Mouse (Mus musculus): ENCODE data around the gene Arhgap31.
A peak's percentile ranks its signal among the peaks of the same experiment; 100 is the strongest.

The Arhgap31 gene

GRCm38 (mm10) chr16:38648783-38649430 lies 64.2 kb downstream of the Arhgap31 start:
- DNase-seq, result no peak

DNA sequence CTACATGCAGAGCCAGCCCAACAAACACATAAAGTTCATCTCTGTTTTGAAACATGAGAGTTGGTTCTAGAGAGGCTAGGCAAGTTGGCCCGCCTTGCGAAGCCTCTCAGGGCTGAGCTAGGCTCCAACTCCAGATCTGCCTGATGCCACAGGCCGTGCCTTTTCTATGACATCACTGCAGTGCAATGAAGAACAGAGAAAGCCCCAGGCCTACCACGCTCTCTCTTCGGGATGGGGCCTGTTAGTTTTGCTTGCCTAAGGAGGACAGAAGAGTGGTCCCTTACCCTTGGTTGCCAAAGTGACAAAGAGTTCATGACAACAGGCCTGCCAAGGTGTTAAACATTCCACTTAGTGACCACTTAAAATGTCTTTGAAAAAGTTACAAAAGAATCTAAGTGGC lies 64.9 kb downstream of the Arhgap31 start:
- no peak for DNase-seq

- DNase-seq, result no peak
These were observed 68.6 kb downstream of the Arhgap31 start for GRCm38 (mm10) chr16:38644455-38644854.

DNA sequence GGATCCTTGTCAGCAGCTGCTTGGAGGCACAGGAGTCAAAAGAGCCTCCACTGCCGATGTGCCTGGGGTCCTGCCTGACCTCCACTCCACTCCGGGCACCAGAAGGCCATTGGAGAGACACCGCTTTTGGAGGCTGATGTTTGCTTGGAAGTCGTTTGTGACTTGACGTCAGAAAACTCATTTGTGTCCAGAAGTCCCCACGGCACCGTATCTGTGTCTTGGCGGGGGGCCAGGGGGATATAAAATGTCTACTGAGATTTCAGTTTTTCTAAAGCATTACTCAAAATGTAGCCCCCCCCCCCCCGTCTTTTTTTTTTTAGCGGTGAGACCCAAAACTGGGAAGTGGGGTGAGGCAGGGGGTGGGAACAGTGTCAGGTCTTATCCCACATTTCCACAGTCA lies 76.0 kb downstream of the Arhgap31 start:
- no peak for DNase-seq

DNA sequence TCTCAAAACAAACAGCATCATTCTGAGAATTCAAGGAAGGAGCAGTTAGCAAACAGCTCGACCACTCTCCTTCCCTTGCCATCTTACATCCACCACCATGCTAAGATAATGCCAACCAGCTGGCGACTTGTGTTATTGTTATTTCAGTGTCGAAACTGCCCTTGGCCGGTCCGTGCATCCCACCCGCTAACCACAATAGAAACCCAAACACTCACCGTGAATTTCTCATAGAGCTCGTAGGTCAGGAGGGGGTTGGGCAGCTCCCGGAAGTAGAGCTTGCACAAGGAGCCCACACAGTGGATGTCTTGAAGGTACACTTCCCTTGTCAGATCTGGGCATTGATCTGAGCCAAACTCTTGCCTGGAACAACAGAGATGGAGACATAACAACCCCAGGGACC lies 76.4 kb downstream of the Arhgap31 start:
- DNase-seq, result no peak

GRCm38 (mm10) chr16:38635833-38636390 lies 77.2 kb downstream of the Arhgap31 start:
- no peak for DNase-seq

DNA sequence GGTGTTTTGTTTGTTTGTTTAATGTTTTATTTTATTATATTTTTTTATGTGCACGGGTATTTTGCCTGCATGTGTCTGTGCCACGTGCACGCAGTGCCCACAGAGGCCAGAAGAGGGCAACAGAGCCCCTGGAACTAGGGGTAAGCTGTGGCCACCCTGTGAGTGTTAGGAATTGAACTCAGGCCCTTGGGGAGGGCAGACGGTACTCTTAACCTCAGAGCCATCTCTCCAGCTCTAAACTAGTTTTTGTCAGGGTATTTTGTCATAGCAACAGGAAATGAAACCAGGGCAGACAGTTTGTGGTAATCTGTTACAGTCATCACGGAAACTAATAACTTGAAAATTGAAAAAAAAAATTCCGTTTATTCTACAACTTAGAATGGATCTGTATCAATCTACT lies 80.9 kb downstream of the Arhgap31 start:
- DNase-seq, result peak; percentile 56

GRCm38 (mm10) chr16:38625811-38626369 lies 87.2 kb downstream of the Arhgap31 start:
- DNase-seq, result no peak

GRCm38 (mm10) chr16:38625411-38625810 lies 87.7 kb downstream of the Arhgap31 start:
- no peak for DNase-seq

- no peak for DNase-seq
These were observed 88.8 kb downstream of the Arhgap31 start for GRCm38 (mm10) chr16:38624303-38624702.

DNA sequence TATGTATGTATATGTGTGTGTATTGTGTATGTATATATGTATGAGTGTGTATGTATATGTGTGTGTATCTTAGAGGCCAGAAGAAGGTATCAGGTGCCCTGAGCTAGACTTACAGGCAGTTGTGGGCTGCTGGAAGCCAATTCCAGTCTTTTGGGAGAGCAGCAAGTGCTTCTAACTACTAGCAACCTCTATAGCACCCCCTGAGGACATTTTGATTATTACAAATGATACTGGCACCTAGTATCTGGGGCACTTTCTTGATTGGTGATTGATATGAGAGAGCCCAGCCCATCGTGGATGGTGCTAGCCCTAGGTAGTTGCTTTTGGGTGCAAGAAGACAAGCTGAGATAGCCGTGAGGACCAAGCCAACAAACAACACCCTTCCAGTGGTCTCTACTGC lies 90.8 kb downstream of the Arhgap31 start:
- no peak for DNase-seq

- DNase-seq, result no peak
These were observed 92.2 kb downstream of the Arhgap31 start for GRCm38 (mm10) chr16:38620696-38621450.

DNA sequence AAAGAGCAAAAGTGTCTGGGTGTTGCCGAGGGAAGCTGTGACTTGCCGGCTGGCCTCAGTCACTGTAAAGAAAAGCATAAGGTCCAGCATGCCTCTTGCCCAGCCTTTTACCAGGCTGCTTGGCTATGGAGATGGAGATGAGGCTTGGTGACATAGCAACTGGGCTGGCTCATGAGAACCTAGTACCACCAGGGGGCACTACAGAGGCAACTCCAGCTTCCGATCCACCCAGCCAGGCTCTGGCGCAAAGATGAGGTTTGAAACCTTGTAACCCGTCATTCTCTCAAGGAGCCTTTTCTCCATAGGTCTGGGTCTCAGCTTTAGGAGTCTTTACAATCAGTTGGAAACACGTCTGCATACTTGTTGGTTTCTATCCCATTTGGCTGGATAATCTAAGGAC lies 94.0 kb downstream of the Arhgap31 start:
- DNase-seq, result peak; percentile 61

DNA sequence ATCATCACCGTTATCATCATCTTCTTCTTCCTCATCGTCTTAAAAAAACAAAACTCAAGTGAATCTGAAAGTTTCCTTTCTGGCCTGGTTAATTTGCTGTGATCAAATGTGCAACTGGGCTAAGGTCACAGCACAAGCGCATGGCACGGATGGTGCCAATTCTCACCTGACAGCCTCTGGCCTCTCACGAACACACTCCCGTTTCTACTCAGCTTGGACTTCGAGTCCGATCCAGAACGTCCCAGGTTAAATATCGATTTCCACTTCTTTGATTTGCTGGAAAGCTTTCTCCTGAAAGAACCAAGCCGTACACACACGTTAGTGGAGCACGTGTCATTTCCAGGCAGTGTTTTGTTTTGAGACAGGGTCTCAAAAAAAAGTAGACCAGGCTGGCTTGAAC lies 95.1 kb downstream of the Arhgap31 start:
- no peak for DNase-seq

- DNase-seq, result no peak
These were observed 99.4 kb downstream of the Arhgap31 start for GRCm38 (mm10) chr16:38613646-38614045.

DNA sequence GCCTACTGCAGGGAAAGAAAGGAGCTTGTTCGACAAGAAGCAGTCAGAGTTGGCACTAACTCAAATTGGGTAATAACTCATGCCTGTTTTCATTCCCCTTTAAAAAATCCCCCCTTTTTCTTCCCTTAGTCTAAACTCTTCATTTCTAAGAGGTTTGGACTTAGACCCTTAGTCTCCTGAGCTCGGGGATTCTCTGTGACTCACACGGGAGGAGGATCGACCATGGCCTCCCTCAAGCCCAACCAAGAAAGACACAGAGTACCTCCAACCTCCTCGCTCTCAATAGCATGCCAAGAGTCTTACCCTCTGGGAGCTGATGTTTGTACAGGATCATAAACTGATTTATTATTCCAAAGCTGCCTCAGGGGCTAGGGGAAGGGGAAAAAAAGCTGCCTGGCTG lies 100.4 kb downstream of the Arhgap31 start:
- DNase-seq, result no peak

- DNase-seq, result no peak
These were observed 104.0 kb downstream of the Arhgap31 start for GRCm38 (mm10) chr16:38609092-38609491.

DNA sequence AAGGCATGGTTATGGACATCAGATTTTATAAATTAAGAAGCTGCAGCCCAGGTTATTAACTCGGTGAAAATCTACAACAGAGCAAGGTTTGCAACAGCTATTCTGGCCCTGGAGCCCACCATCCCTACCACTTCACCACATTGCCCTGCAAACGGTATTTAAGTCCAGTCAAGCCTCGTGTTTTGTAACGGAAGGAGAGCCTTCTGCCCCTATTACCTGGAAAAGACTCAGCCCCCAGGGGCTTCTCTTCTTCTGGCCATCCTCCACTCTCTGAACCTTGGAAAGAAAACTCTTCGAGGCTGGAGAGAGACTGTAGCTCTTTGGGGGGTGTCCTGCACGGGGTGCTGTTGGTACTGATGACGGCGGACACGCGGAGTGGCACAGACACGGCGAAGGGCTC lies 104.4 kb downstream of the Arhgap31 start:
- no peak for DNase-seq

- DNase-seq, result no peak
These were observed 106.6 kb downstream of the Arhgap31 start for GRCm38 (mm10) chr16:38606509-38606908.

DNA sequence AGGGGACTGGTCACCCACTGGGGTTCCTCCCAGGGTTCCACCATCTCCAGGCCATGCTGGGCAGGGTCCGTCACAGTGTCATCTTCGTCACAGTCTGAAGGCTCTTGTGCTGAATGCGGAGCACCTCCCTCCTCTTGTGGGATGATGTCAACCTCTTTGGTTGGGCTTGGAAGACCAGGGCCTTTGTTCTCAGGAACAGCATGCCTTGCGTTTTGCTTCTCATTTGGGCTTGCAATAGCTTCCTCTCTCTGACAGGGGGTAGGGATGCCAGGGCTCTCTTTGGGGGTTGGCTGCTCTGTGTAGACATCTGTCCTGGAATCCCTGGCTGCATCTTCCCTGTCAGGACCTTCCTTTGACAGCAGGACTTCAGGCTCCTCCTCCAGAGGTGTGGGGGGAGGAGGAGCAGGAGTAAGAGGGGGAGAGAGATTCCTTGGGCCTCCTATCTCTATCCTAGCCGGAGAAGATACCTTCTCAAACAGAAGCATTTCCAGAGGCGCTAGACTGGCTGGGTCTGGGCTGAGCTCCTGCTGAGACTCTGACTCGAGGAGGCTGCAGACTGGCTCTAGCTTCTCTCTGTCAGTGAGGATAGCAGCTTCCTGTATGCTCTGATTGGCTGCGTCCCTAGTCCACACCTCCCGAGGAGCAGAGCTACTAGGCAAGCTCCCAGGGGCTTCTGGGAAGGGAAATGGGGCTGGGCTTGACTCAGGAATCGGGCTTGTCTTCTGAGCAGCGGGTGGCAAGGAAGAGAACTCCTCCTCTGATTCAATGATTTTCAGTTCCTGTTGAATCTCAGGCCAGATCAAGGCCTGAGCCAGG lies 109.9 kb downstream of the Arhgap31 start:
- peak; percentile 18 for DNase-seq

DNA sequence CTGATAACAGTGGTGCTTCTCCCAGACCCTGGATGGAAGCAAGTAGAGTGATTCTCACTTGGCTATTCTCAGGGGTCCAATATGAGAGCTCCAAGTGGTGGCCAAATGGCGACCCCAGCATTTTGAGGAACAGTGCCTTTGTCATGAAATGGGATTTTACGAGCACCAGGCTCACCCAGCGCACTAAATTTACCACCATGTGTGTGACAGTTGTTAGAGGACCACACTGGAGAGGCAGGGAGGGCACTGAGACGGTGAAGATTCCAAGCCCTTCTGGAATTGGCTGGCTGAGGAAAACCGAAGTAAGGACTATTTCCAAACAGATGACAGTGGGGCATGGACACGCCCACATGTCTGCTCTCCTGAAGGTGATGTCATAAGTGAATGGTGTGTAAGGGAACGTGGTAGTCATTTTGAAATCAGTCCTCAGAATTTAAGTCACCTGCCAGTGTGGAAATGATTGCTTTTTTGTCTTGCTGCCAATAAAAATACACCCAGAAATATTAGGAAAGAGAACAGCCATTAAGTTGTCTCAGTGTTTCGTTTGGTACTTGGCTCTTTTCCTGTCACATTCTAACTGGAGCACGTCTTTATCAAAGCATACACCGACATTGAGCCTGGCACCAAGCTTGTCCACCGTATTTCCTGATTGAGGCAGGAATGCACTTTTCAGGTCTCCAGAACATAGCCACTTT lies 113.9 kb downstream of the Arhgap31 start:
- no peak for DNase-seq

DNA sequence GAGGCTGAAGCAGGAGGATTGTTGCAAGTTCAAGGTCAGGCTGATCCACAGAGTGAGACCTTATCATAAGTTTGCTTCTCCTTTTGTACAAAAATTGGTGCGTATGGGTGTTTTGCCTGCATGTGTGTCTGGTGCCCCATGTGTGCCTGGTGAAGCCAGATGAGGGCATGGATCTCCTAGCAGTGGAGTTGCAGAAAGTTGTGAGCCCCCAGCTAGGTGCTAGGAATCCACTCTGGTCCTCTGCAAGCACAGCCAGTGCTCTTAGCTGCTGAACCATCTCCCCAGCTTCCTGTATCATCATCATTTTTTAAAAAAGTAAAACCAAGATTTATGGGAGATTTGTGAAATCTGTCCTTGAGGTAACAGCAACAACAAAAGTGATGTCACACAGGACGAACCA lies 116.4 kb downstream of the Arhgap31 start:
- no peak for DNase-seq

Data from liver (tissue).